Mouse (Mus musculus) granulocyte monocyte progenitor cell, adult 5-6 weeks (primary cell): Measurements from ENCODE around the gene Gm8765. TPM values are rescaled to one million over a fixed set of nuclear protein-coding genes. Genes with fewer than 3 reads are reported as not detected.
"Not testable (repeated sequence)": the region's sequence is repeated elsewhere in the genome, so short reads cannot be mapped to it uniquely, and the experiment has no call there.

Experiments used
- ATAC-seq: replicated peaks from 2 replicates; pipeline ENCODE4 v1.8.0; 2016; ENCODE audit warnings: mild to moderate bottlenecking, moderate TSS enrichment, inconsistent platforms; ENCODE audit not compliant: poor library complexity, severe bottlenecking
- total RNA-seq, 2 experiments: library from RNA; stranded (forward) in 1 of 2; stranded (reverse) in 1 of 2; fragments of 200-712, 200-1000 nt in 1 of 2; fragments of >200 nt in 1 of 2; fragmentation: Nextera tagmentation in 1 of 2; gene quantifications; 2 replicates each; pipeline ENCODE4 v1.2.3; 2014 to 2017

Gm8765 gene
- total RNA-seq (2014; fragmentation: Nextera tagmentation): not detected in 2 replicates
- total RNA-seq (2017): not detected in 2 replicates

DNA sequence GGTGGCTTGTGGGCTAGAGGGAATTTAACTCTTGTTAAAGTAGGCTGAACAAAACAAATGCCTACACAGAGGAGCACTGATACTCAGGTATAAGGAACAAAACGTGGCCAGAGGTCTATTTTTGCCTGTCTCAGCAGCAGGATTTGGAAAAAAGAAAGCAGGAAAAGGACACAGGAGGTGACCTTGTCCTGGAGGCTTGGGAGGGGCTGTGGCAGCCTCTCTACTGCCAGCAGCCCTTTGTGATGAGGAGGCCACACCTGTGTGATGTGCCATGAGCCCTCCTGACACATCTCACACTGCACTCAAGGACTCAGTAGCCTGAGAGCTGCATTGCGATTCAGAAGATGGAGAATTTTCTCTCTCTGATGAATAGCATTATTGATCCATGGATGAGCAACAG lies at the start of gene Gm8765:
Gene Gm8765 (plus strand): TSS at position 301 of the 400 bp plus-strand sequence.
- not testable (repeated sequence) for ATAC-seq

DNA sequence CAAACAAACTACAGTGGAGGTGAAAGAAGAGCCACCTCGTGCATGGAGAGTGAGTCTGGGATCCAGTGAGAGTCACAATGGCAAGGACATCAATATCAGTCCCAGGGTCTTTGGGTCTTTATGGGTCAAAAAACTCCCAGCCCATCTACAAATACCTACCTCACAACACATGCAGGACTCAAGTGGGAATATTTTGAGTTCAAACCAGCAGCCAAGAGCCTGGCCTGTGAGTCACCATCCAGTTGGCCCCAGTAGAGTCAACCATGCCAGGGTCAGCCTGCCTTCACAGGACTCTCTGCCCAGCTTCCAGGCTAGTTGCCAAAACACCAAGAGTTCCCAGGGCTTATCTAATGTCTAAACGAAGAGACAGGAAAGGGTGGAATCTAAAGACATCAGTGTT lies 49.3 kb upstream of the Gm8765 start:
- ATAC-seq: not testable (repeated sequence)

DNA sequence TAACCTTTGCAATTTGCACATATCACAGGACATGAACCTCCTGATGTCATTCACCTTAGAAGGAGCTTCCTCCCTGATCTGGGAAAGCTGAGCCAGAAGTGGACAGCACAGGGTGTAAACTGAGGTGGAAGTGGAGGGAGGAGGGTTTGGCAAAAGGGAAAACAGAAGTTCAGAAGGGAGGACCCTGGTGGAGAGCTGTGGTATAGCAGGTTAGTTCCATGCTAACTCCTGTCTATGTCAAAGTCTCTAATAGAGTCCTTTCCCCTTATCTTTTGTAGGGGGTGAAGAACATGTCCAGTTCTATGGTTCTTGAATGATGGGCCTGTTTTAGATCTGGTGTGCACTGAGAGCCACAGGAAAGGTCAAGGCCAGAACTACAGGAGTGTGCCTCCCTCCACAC lies 52.2 kb downstream of the Gm8765 start:
- ATAC-seq: not testable (repeated sequence)

DNA sequence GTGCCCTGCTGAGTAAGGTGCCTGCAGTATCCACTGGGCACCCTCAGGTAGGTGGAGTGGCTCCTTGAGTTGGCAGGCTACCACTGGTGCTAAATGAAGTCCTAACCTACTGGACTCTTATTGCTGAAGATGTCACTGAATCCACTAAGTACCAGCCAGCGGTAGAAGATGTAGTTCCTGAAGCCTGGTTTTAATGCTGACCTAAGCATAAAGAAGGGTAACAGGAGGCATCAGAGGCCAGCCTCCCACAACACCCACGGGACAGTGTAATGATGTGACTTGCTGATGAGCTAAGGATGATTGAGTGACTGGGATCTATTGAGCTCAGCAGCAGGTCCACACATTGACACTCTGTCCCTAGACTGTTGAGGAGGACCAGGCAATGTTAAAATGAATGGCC lies 53.6 kb downstream of the Gm8765 start:
- no peak for ATAC-seq

DNA sequence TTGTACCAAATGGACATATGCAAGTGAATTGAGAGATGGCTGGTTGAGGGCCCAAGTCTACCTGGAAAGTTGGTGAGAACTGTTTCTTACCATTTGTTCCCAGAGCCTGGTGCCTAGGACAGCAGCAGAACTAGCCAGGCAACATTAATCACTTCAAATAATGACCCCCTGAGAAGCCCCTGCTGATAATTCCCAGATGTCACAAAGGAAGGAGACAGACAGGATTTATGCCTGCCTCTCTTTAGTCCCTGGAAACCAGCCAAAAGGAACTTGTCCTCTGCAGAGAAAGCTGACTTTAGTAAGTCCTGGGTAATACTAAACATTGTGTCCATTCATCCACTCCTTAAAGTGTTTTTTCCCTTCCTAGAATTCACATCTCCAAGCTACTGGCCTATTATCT lies 54.8 kb downstream of the Gm8765 start:
- ATAC-seq: not testable (repeated sequence)

Other genes with a start within 250 kb of the Gm8765 start
- not detected in 2 replicates for gene Nutm2, start 231.0 kb upstream of the Gm8765 start, total RNA-seq (2014; fragmentation: Nextera tagmentation)
- gene Nutm2, start 231.0 kb upstream of the Gm8765 start, total RNA-seq (2017): not detected in 2 replicates
- not detected in 2 replicates for gene Gm904, start 55.1 kb upstream of the Gm8765 start, total RNA-seq (2014; fragmentation: Nextera tagmentation)
- not detected in 2 replicates for gene Gm904, start 55.1 kb upstream of the Gm8765 start, total RNA-seq (2017)